Mouse (Mus musculus) adipocyte (in vitro differentiated cells): ENCODE data around the gene Palm.

Source experiments
- DNase-seq: peaks from one replicate; pipeline ENCODE4 v3.0.0-alpha.2; 2016; ENCODE audit warnings: low spot score

Palm gene

GRCm38 (mm10) chr10:79772320-79772719, 21.1 kb upstream of the Palm start:
- DNase-seq = no peak

- DNase-seq = no peak
These were observed 20.2 kb upstream of the Palm start for GRCm38 (mm10) chr10:79773208-79773607.

- DNase-seq = no peak
These were observed 18.7 kb upstream of the Palm start for GRCm38 (mm10) chr10:79774486-79775279.

GRCm38 (mm10) chr10:79777103-79777531, 16.3 kb upstream of the Palm start, which contains the start of gene Fstl3:
Fstl3 (plus strand) TSS chr10:79777272.
- DNase-seq = no peak

- no peak for DNase-seq
These were observed 15.4 kb upstream of the Palm start for GRCm38 (mm10) chr10:79778006-79778405.

GRCm38 (mm10) chr10:79779193-79779592, 14.2 kb upstream of the Palm start:
- no peak for DNase-seq

GRCm38 (mm10) chr10:79779784-79780663, 13.3 kb upstream of the Palm start:
- DNase-seq = no peak

GRCm38 (mm10) chr10:79780664-79781015, 12.7 kb upstream of the Palm start:
- no peak for DNase-seq

- no peak for DNase-seq
These were observed 12.2 kb upstream of the Palm start for GRCm38 (mm10) chr10:79781139-79781538.

- no peak for DNase-seq
These were observed 11.4 kb upstream of the Palm start for GRCm38 (mm10) chr10:79781956-79782355.

- no peak for DNase-seq
These were observed 10.3 kb upstream of the Palm start for GRCm38 (mm10) chr10:79783050-79783449.

- DNase-seq = no peak
These were observed 9.2 kb upstream of the Palm start for GRCm38 (mm10) chr10:79783920-79784800.

- peak; percentile 80 for DNase-seq
These were observed 4.8 kb upstream of the Palm start for GRCm38 (mm10) chr10:79788386-79789158.

- DNase-seq = no peak
These were observed 3.8 kb upstream of the Palm start for GRCm38 (mm10) chr10:79789581-79789980.

GRCm38 (mm10) chr10:79790861-79791260, 2.5 kb upstream of the Palm start, which contains the start of gene Prss57:
Prss57 (minus strand) TSS chr10:79790961.
- DNase-seq = no peak

GRCm38 (mm10) chr10:79792339-79793040, 882 bp upstream of the Palm start:
- DNase-seq = peak; percentile 23

GRCm38 (mm10) chr10:79793738-79794490, 542 bp downstream of the Palm start:
- peak; percentile 54 for DNase-seq

- DNase-seq = peak; percentile 90
These were observed 1.1 kb downstream of the Palm start for GRCm38 (mm10) chr10:79794491-79794931.

- DNase-seq = no peak
These were observed 2.5 kb downstream of the Palm start for GRCm38 (mm10) chr10:79795905-79796304.

- no peak for DNase-seq
These were observed 4.0 kb downstream of the Palm start for GRCm38 (mm10) chr10:79797326-79797725.
